Mouse (Mus musculus) cerebellum, adult 2 months (tissue): ENCODE results near the gene Acer1.

Experiments used
- CTCF ChIP-seq: fragments of 200-500 bp; IDR thresholded peaks from 2 replicates; pipeline ENCODE4 v1.5.1; 2011; ENCODE audit warnings: low read depth, mild to moderate bottlenecking, control low read depth, low read length, moderate library complexity, borderline replicate concordance; ENCODE audit not compliant: insufficient read depth
- POLR2A ChIP-seq: fragments of 200-500 bp; IDR thresholded peaks from 2 replicates; pipeline ENCODE4 v1.6.1; 2011; ENCODE audit warnings: low read length, control low read depth, borderline replicate concordance; ENCODE audit not compliant: insufficient read depth

- TF ChIP-seq POLR2A: no peak
- TF ChIP-seq CTCF: no peak
These were observed 45.5 kb upstream of the Acer1 start for GRCm38 (mm10) chr17:57027471-57027870.
